Mouse (Mus musculus) liver, adult 2 months (tissue): ENCODE measurements around the gene Slc9a5. TPM values are rescaled to one million over a fixed set of nuclear protein-coding genes. Genes with fewer than 3 reads are reported as not detected.

ENCODE experiments used
- DNase-seq: peaks from one replicate; pipeline ENCODE4 v3.0.0-alpha.2; 2011; ENCODE audit warnings: low read depth, low spot score; ENCODE audit errors: extremely low read depth
- H3K27ac ChIP-seq: fragments of 200-500 bp; replicated peaks from 2 replicates; pipeline ENCODE4 v1.5.1; 2012; ENCODE audit warnings: low read depth, mild to moderate bottlenecking, control low read depth, inconsistent platforms, low read length; ENCODE audit not compliant: insufficient read depth
- H3K27me3 ChIP-seq: fragments of 200-500 bp; 2 replicates; pipeline ENCODE4 v1.6.1; 2012; ENCODE audit warnings: mild to moderate bottlenecking, moderate library complexity, low read length, inconsistent platforms; ENCODE audit not compliant: control insufficient read depth, insufficient read depth
- H3K36me3 ChIP-seq: fragments of 200-500 bp; 2 replicates; pipeline ENCODE4 v1.6.1; 2012; ENCODE audit warnings: low read length, inconsistent platforms; ENCODE audit not compliant: control insufficient read depth, insufficient read depth
- H3K4me1 ChIP-seq: fragments of 200-500 bp; 2 replicates; pipeline ENCODE4 v1.6.1; 2011; ENCODE audit warnings: low read length; ENCODE audit not compliant: control insufficient read depth, insufficient read depth
- H3K4me3 ChIP-seq: fragments of 200-500 bp; 2 replicates; pipeline ENCODE4 v1.5.1; 2011; ENCODE audit warnings: low read depth, mild to moderate bottlenecking, control low read depth, low read length, moderate library complexity; ENCODE audit not compliant: insufficient read depth
- H3K79me2 ChIP-seq: fragments of 200-500 bp; 2 replicates; pipeline ENCODE4 v1.6.1; 2012; ENCODE audit warnings: inconsistent platforms, mild to moderate bottlenecking, low read length, moderate library complexity; ENCODE audit not compliant: control insufficient read depth, insufficient read depth
- H3K9ac ChIP-seq: fragments of 200-500 bp; 2 replicates; pipeline ENCODE4 v1.6.1; 2012; ENCODE audit warnings: low read depth, mild to moderate bottlenecking, control low read depth, inconsistent platforms, low read length
- CTCF ChIP-seq: fragments of 200-500 bp; IDR thresholded peaks from 2 replicates; pipeline ENCODE4 v1.5.1; 2011; ENCODE audit warnings: low read depth, low read length, control low read depth
- POLR2A ChIP-seq: fragments of 200-500 bp; IDR thresholded peaks from 2 replicates; pipeline ENCODE4 v1.6.1; 2011; ENCODE audit warnings: low read length, control low read depth; ENCODE audit not compliant: insufficient read depth; ENCODE audit errors: extremely low read depth
- WGBS: fragments of 180-500 bp; shearing (Covaris S2); methylation state at CpG from one replicate; pipeline ENCODE4 v1.1.7; 2018; 5-methylcytosine and 5-hydroxymethylcytosine counted together
- polyA plus RNA-seq: library from polyadenylated mRNA; depleted of rRNA; stranded (reverse); fragments of >200 nt; gene quantifications from 2 replicates; pipeline ENCODE4 v1.2.3, GENCODE M21; 2012
- total RNA-seq: library from RNA; depleted of rRNA; stranded (reverse); fragments of >200 nt; gene quantifications from 2 replicates; pipeline ENCODE4 v1.2.3, GENCODE M21; 2014

Gene Slc9a5
- total and polyA plus RNA-seq, 2 experiments, result under 0.01 to 0.53 TPM

- TF ChIP-seq CTCF (no peak), POLR2A (no peak)
- peak; percentile 37 for DNase-seq
- H3K27ac ChIP-seq, result peak overlapping the region; percentile 27
- no peaks in the 10 kb centered on the region; the same call in 1 of the 2 replicates for H3K4me1 ChIP-seq
- H3K27me3 ChIP-seq, result peaks cover 11% of the 10 kb centered on the region
- H3K36me3 ChIP-seq, result no peaks in the 10 kb centered on the region
- peak overlapping the region; percentile 87 for H3K4me3 ChIP-seq
- 15% methylated on average over 34 of the region's 34 CpGs for WGBS
- H3K79me2 ChIP-seq, result no peaks in the 10 kb centered on the region
- H3K9ac ChIP-seq, result peak overlapping the region; percentile 79
Measured at GRCm38 (mm10) chr8:105346611-105347427, 1.8 kb upstream of the Slc9a5 start.

- Histone ChIP-seq H3K36me3 (no peaks in the 10 kb centered on the region), H3K27me3 (peaks cover 11% of the 10 kb centered on the region), H3K4me1 (no peaks in the 10 kb centered on the region; the same call in 1 of the 2 replicates), H3K4me3 (peak within 1 kb of the TSS; percentile 87), H3K27ac (peak within 1 kb of the TSS; percentile 27), H3K9ac (peak within 1 kb of the TSS; percentile 79), H3K79me2 (no peaks in the 10 kb centered on the region)
- WGBS, result 2% methylated on average over 53 of the region's 53 CpGs
- DNase-seq, result peak; percentile 84
- peak; percentile 56 for TF ChIP-seq POLR2A
- TF ChIP-seq CTCF, result no peak
Measured at GRCm38 (mm10) chr8:105347428-105348221, 1.0 kb upstream of the Slc9a5 start, which contains the start of gene Fhod1. TSS of gene Fhod1 (minus strand) at chr8:105347953.

- TF ChIP-seq CTCF, result no peak
- no peak for TF ChIP-seq POLR2A
- peaks cover 11% of the 10 kb centered on the region for H3K27me3 ChIP-seq
- 4% methylated on average over 48 of the region's 48 CpGs for WGBS
Measured at GRCm38 (mm10) chr8:105349096-105349771, 591 bp downstream of the Slc9a5 start.

GRCm38 (mm10) chr8:105350186-105350585 lies 1.5 kb downstream of the Slc9a5 start:
- TF ChIP-seq POLR2A, result no peak
- no peak for TF ChIP-seq CTCF
- Histone ChIP-seq H3K36me3 (no peaks in the 10 kb centered on the region), H3K79me2 (no peaks in the 10 kb centered on the region), H3K9ac (no peak overlapping the region), H3K4me1 (no peaks in the 10 kb centered on the region; the same call in 1 of the 2 replicates), H3K4me3 (no peak overlapping the region), H3K27me3 (peaks cover 11% of the 10 kb centered on the region), H3K27ac (no peak overlapping the region)
- no peak for DNase-seq
- whole genome bisulfite sequencing, result 65% methylated on average over 7 of the region's 7 CpGs

More at GRCm38 (mm10) chr8:105349096-105349771, 591 bp downstream of the Slc9a5 start:
- Histone ChIP-seq H3K9ac (peak overlapping the region; percentile 18), H3K36me3 (no peaks in the 10 kb centered on the region), H3K4me3 (peak overlapping the region; percentile 49), H3K79me2 (no peaks in the 10 kb centered on the region), H3K4me1 (no peaks in the 10 kb centered on the region; the same call in 1 of the 2 replicates), H3K27ac (no peak overlapping the region)
- no peak for DNase-seq

GRCm38 (mm10) chr8:105353583-105354135 lies 5.0 kb downstream of the Slc9a5 start:
- Histone ChIP-seq H3K27ac (no peak overlapping the region), H3K27me3 (peaks cover 11% of the 10 kb centered on the region), H3K36me3 (no peaks in the 10 kb centered on the region), H3K4me3 (no peak overlapping the region), H3K9ac (no peak overlapping the region), H3K4me1 (no peaks in the 10 kb centered on the region), H3K79me2 (no peaks in the 10 kb centered on the region)
- TF ChIP-seq POLR2A (no peak), CTCF (no peak)
- WGBS, result 78% methylated on average over 8 of the region's 8 CpGs
- DNase-seq, result no peak
